Mouse (Mus musculus): ENCODE results near the gene Tfap4.

- TF ChIP-seq CTCF (IDR thresholded peaks at IDR 0.05; ENCODE audit: borderline replicate concordance, extremely low read depth, insufficient read depth, insufficient read length) (peak; percentile 98), POLR2A (IDR thresholded peaks at IDR 0.05; ENCODE audit: borderline replicate concordance, extremely low read depth, insufficient read depth, insufficient read length, poor library complexity, severe bottlenecking) (no peak)
Observed at GRCm38 (mm10) chr16:4551056-4551455, 8.6 kb downstream of the Tfap4 start.

All from brain, embryonic 14.5 days (tissue).